Mouse (Mus musculus) cerebellum, adult 2 months (tissue): Measurements from ENCODE around the gene Tnfsf15.

Experiments used
- CTCF ChIP-seq: fragments of 200-500 bp; IDR thresholded peaks from 2 replicates; pipeline ENCODE4 v1.5.1; 2011; ENCODE audit warnings: low read depth, mild to moderate bottlenecking, control low read depth, low read length, moderate library complexity, borderline replicate concordance; ENCODE audit not compliant: insufficient read depth
- POLR2A ChIP-seq: fragments of 200-500 bp; IDR thresholded peaks from 2 replicates; pipeline ENCODE4 v1.6.1; 2011; ENCODE audit warnings: low read length, control low read depth, borderline replicate concordance; ENCODE audit not compliant: insufficient read depth

DNA sequence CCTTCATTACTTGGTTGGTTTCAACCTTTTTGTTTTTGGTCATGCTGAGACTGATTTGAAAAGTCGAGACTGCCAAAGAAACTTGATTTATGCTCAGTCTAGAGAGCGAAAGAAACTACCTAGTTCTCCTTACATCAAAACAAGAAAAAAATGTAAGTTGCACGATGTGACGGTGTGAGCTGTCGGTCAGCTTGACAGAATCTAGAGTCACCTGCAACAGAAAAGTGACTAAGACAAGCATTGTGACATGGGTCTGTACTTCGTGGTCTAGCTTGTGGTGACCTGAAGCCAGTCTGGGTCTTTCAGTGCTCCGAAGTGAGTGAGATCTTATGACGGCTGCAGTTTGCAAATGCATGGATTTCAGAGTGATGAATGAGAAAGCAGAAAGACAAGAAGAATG, 32.3 kb upstream of the Tnfsf15 start:
- TF ChIP-seq CTCF (no peak), POLR2A (no peak)
